Mouse (Mus musculus) lung, postnatal 10 days (tissue): Measurements from ENCODE around the gene Rhot1.
"Not testable (repeated sequence)": the region's sequence is repeated elsewhere in the genome, so short reads cannot be mapped to it uniquely, and the experiment has no call there.

Experiments
- DNase-seq: peaks from one replicate; pipeline ENCODE4 v3.0.0; 2021

The Rhot1 gene

DNA sequence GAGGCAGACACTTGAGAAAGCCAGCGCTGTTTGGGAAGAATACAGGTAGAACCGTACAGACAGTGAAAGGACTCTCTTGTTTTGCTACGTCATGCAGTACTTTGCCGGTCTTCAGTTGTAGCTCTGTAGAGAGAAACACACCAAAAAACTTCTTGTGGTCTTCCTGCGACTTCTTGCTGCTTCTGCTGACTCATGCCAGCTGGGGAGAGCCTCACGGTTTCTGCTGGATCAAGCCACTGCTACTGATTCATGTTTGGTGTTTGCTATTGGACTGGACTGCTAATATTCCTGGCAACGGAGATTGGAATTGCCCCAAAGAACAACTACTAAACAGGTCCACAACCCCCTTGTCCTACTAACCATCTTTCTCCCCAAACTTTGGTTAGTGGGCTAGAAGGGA, 12.5 kb upstream of the Rhot1 start:
- no peak for DNase-seq

DNA sequence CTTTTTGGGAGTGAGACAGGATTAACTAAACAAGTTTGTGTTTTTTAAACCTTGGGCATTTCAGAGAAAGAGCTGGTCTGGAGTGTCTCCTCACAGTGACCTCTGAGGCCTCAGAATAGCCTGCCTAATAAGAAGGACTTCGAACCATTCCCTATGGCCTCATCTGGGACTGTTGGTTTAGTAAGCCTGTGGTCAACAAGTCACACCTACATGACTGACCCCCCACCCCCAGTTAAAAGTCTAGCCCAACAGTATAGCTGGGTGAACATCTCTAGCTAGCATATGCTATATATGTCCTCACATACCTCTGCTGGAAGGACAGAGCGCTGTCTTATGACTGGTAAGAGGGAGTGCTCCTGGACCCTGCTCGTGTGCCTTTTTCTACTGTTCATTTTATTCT, 9.5 kb upstream of the Rhot1 start:
- no peak for DNase-seq

DNA sequence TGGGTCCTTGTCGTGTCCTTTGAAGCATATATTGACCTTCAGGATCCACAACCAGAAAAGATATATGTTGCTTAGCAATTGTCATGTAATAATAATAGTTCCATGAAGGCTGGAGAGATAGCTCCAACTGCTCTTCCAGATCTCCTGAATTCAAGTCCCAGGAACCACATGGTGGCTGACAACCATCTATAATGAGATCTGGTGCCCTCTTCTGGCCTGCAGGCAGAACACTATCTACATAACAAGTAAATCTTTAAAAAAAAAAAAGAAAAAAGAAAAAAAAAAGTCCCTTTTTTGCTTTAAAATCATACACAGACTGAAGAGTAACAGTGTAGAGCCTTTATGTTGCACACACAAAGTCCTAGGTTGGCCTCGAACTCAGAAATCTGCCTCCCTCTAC, 9.0 kb upstream of the Rhot1 start:
- DNase-seq = no peak

DNA sequence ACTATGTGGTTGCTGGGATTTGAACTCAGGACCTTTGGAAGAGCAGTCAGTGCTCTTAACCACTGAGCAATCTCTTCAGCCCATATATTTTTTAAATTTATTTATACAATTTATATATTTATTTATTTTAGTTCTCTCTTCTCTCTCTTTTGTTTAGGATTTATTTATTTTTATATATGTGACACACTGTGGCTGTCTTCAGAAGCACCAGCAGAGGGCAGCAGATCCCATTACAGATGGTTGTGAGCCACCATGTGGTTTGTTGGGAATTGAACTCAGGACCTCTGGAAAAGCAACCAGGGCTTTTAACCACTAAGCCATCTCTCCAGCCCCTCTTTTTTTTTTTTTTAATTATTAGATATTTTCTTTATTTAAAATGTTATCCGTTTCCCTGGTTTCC, 8.5 kb upstream of the Rhot1 start:
- peak; percentile 30 for DNase-seq

DNA sequence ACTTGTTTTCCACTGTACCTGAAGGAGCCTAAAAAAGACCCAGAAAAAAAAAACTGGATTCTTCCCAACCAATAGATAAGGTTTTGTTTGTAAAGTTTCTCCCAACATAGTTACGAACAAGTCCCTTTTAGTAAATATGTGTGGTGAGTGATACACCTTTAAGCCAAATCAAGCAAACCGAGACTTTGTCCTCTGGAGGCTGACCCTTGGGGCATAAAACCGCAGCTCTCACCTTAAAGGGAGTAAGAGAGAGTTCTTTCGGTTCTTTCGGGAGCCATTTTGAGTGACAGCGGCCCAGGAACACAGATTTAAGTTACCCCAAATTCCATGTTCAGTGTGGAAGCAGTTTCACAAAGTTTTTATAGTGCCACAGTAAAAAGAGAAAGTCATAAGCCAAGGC, 6.5 kb upstream of the Rhot1 start:
- DNase-seq = no peak

DNA sequence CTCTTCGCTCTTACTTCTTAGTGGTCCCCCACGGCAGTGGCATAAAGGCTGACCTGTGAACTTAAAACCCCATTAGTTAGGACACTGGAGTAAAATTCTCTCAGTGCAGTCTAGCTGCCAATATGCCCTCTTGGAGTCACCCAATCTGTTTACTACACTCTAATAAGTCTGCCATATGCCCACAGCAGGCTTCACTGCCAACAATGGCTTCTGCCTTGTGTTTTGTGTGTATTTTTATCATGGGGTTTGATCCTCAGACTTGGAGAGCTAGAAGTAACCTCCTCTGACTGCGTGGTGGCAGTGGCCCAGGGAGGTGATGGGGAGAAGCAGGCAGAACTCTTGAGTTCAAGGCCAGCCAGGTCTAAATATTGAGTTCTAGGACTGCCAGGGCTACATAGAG, 4.8 kb upstream of the Rhot1 start:
- no peak for DNase-seq

DNA sequence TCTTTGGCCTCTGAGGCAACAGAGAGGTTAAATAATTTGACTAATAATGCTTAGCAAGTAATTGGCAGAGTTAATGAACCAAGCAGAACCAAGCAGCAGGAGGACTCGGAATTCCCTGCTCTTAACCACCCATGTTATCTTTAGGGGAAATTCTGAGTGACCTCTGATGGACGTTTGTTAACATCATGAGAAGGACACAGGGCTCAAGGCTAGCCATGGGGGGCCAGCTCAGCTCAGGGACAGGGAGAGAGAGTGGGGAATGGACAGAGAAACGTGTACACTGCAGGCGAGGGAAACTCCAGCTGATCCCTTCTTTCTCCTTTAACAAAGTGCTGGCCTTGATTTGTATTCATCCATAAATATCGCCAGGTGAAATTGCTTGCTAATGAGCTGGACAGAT, 3.9 kb upstream of the Rhot1 start:
- DNase-seq = no peak

DNA sequence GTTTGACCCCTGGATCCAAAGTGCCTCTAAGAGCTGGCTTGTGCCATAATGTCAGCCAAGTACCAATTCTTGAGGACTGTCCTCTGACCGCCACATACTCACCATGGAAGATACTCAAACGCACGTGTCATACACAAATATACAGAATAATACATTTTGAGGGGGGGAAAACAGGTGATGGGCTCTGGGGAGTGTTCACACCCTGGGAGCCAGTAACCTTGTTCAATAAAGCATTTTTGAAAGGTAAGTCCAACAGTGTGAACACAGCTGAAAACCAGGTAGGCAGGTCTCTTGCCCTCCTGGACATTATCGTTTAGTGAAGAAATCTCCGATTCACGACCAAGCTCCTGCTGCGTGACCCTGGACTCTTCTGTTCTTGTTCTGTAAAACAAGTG, 357 bp upstream of the Rhot1 start:
- DNase-seq = no peak

DNA sequence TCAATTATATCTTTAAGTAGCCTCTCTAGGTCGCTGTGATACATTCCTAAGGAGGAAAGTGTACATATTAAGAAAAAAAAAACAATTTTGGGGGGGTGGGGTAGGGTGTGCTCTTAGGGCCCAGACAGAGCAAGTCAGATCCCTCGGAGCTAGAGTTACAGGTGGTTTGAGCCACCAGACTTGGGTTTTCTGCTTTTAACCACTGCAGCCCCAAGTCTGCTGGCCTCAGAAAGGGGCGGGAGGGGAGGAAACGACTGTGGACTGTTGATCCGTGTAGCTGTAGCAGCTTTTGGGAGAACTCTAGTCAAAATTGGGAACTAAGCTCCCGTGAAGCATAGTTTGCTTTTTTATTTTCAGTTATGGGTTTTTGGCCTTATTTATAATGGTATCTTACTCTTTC, 1.5 kb downstream of the Rhot1 start:
- DNase-seq = no peak

DNA sequence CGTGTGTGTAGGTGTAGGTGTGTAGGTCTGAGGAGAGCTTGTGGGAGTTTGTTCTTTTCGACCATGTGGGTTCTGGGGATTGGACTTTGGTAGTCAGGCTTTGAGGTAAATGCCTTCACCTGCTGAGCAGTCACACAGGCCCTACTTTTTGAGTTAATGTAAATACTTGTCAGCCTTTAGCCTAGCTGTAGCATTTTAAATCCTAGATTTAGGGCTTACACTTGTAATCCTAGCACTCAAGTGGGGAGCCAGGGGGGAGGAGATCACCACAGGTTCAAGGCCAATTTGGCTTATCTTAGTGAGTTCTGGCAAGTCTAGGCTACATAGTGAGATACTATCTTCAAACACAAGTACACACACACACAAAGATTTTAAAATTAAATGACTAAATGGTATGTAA, 3.5 kb downstream of the Rhot1 start:
- DNase-seq = no peak

DNA sequence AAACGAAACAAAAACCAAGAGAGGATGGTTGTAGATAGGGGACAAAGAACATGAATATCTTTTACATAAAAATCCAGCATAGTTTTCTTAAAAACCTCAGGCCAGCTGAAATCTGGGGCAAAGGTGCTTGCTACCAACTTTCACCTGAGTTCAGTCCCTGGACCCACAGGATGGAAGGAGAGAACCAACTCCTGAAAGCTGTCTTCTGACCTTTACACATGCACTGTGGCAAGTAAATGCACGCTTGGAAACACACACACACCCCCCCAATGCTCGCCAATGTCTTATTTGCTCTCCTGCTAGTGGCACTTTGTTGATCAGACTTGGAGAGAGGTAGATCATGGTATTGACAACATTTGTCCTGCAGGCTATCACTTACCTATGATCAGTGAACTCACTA, 6.5 kb downstream of the Rhot1 start:
- DNase-seq = no peak

DNA sequence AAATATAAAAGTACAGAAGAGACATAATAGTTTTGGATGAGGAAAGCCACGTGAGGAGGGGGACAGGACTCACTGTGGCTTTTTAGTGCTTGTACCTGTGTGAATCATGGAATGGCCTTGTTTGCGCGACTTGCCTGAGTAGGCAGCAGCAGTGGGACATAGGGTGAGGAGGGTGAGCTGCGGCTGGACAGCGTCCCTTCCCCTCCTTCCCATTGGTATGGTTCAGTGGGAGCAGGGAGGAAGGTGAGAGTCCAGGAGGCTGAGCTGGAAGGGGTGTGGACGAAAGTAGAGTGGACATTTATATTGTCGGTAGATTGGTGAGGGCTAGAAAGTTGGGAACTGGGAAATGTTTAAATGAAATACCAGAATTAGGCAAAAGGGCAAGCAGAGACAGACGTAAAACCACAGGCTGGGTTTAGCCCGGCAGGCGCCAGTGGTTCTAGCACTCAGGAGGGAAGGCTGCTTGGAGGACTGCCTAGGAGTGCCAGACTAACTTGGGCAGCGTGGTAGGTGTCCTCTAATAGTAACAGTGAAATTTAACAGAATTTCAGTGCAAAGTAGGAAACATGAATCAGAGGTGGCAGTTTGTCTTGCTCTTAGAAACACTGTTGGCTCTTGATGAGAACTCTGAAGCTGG, 10.0 kb downstream of the Rhot1 start:
- no peak for DNase-seq

DNA sequence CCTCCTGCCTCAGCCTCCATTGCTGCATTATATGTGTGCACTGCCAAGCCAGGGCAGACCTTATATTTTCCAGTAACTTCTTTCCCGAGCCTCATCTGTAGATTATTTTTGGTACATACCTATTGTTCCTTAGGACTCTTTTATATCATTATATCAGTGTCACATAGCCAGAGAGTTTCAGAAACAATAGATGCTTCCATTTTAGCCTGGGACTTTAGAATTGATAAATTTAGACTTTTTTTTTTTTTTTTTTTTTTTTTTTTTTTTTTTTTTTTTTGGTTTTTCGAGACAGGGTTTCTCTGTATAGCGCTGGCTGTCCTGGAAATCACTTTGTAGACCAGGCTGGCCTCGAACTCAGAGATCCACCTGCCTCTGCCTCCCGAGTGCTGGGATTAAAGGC, 21.2 kb downstream of the Rhot1 start:
- DNase-seq = not testable (repeated sequence)

DNA sequence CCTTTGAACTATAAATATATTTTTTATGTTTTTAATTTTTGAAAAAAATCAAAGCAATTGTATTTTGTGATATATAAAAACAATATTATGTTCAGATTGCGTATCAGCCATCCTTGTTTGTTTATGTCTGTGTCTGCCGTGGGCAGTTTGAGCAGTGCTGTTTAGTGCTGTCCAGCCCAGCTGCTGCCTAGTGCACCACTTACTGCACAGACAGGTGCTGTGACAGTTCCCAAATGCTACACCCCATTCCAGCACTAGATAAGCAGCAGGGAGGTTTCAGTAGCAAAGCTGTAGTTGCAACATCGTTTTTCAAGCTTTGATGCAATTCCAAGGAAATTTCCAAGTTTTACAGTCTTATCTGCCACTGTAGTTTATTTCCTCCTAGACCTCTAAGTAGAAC, 28.5 kb downstream of the Rhot1 start:
- peak; percentile 3 for DNase-seq

DNA sequence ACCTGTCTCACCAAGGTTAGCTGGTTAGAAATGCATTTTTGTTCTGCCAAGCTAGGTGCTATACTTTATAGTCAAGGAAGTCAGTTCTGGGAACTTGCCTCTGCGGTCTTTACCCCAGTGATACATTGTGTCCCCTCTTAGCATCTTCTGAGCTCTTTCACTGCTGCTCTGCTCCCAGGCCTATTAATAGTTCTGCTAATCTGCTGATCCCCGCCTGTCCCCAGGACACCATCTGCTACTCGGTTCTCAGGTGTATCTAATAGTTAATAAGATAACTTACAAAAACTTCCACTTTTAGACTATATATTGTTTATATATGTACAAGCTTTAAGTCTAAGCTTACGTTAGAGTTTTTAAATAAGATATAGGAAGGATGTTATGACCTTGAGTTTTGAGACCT, 29.5 kb downstream of the Rhot1 start:
- DNase-seq = no peak

DNA sequence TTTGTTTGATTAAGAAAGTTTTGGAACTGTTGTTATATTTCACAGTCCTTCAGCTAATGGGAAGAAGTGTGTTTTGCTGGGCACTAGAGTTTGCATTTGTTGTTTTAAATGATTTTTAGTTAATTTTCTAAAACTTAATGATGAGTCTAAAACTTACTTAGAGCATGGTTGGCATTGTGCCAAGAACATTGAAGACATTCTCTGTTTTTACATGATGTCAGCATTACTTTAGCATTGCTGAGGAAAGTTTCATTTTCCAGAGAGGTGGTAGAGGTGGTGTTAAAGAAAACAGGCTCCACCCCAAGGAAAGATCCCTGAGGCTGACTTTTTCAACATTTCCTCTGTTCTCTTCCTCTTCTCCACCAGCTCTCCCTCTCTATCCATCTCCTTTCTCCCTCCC, 38.2 kb downstream of the Rhot1 start:
- DNase-seq = no peak

DNA sequence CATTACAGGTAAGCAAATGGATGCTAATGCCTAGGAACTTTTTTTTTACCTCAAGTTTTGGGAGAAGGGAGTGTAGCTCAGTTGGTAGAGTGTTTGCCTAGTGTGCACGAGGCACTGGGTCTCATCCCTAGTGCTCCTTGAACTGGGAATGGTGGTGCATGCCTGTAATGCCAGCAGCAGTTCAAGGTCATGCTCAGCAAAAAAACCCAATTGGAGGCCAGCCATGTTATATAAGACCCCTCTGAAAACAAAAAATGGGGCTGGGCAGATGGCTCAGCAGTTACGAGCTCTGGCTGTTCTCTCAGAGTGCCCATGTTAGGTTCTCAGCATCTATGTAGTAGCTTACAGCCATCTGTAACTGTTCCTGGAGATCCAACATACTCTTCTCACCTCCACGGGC, 39.7 kb downstream of the Rhot1 start:
- DNase-seq = no peak

DNA sequence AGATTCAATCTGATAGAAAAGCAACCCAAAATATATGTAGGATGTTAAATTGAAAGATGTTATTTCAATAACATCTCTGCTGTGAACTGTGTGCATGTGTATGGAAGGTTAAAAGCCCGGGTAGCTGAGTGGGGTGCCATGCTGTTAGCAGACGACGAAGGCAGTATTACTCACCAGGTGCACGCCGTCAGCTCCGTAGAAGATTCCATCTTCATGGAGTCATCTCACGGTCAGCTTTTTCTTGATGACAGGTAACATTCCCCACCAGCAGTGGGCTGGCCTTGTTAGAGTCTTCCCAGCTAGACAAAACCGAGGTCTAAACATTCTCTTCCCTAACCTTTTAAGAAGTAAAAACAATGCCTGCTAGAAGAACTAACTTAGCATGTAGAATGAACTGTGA, 55.3 kb downstream of the Rhot1 start:
- DNase-seq = no peak

DNA sequence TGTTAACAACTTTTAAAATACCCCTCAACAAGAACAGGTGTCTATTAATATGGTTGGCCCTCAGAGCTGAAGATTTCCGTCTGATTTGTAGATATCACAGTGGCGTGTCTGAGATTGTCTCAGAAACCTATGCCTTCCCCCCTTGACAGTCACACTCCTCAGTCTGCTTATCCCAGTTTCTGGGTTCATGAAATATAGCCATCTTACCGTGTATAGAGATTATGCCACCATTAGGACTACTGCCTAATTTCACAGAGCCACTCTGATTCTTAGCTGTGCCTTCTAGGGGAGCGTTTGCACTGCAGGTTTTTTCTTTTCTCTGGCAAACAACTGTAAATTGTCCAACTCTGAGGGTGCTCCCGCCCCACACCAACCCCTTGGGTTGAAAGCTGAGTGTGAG, 62.3 kb downstream of the Rhot1 start:
- DNase-seq = no peak

DNA sequence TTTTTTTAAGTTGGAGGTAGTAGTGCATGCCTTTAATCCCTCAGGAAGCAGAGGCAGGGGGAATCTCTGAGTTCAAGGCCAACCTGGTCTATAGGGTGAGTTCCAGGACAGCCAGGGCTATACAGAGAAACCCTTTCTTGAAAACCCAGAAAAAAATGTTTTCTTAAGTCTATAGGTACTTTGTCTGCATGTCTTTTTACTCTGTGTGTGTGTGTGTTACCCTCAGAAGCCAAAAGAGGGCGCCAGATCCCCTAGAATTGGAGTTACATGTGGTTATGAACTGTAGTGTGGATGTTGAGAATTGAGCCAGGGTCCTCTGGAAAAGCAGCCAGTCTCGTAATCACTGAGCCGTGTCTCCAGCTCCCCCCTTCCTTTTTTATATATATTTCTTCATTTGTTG, 66.2 kb downstream of the Rhot1 start:
- DNase-seq = no peak

DNA sequence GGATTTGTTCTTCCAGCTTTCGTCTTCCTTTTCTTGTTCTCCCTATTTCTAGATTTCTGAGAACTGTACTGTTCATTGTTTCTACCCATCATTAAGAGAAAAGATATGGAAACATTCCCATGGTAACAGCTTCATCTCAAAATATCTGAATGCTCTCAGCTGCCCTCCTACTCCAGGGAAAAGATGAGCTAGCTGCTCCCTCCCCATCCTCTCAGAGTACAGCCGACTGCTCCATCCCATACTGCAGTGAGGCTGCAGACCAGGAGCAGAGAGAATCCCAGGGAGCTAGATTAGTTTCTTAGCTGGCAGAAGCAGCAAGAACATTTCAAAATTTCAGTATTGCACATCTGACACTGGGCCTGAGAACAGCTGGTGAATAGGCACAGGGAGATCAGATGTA, 69.2 kb downstream of the Rhot1 start:
- DNase-seq = no peak

DNA sequence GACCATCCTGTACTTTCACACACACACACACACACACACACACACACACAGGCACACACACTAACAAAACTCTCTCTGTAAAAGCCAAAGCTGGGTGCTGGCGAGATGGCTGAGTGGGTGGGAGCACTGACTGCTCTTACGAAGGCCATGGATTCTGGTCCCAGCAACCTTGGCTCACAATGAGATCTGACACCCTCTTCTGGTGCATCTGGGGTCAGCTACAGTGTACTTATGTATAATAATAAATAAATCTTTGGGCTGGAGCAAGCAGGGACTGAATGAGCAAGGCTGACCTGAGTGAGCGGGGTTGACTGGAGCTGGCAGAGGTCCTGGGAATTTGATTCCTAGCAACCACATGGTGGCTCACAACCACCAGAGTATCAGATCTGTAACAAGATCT, 75.0 kb downstream of the Rhot1 start:
- peak; percentile 42 for DNase-seq

DNA sequence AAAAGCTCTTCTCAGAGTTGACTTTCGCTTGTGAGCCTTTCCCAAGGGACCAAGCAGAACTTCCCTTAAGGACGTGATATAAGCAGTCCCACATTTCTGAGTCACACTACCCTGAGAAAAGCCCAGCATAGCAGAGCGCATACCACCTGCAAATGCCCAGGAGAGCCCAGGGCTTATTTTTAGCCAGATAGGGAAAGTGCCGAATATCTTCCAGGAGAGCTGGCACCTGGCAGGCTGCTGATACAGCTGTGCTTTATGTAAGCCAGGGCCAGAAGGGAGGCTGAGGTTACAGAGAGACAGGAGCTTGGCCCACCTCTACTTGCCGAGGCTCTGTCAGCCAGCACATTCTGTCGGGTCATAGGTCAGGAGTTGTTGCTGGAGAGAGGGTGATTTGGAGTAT, 75.8 kb downstream of the Rhot1 start:
- DNase-seq = no peak

DNA sequence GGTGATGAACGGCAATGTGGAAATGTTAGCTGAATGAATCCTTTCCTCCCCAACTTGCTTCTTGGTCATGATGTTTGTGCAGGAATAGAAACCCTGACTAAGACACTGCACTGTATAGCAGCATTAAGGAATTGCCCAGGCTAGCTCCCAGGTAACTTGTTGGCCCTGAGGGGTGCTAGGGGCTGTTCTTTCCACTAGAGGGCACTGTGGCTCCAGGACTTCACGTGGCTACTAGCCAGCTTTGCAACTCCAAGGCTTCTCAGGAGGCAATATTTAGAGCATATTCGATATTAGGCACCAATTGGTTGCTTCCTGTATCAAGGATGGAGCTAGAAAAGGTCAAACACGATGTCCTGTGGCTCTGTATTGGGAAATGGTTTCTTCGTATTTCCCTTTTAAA, 78.3 kb downstream of the Rhot1 start:
- DNase-seq = peak; percentile 76

DNA sequence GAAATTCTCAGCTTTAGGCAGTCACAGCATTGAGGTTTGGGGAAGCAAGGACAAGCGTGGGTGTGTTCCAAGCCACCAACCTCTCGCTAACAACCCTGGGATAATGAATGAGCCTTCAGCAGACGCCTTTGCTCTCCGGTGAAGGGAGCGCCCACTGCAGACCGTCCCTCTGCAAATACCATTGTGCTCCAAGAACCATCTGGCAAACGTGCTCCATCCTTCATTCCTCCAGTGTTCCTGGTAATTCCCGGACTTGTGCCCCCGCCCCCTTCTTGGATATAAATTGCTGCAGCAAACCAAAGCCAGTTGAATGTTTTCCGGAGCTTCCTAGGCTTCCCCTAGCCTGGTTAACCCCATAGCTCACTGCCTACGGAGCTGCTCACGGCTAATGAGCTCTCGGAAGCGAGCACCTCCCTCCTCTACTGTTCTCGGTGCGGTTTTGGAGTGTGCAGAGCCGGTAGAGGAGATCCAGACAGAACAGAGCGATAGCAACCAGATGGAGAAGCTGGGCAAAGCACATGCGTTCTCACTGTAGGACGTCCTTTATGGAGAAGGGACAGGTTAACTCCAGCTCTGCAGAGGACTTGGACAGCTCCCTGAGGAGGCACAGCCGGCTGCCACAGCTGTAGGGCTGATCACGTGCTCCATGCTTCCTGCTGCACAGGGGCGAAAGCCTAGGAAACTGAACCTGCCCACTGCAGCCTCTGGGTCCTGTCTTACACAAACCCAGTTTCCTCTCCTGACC, 81.1 kb downstream of the Rhot1 start:
- DNase-seq = peak; percentile 66
